Mouse (Mus musculus) MEL (cell line): Measurements from ENCODE around the gene Phf5a. TPM values are rescaled to one million over a fixed set of nuclear protein-coding genes. Genes with fewer than 3 reads are reported as not detected.
A peak's percentile ranks its signal among the peaks of the same experiment; 100 is the strongest.

ENCODE experiments used
- DNase-seq: peaks from one replicate; pipeline ENCODE4 v3.0.0; 2011; ENCODE audit warnings: low read depth, low spot score
- H3K27ac ChIP-seq: 2 replicates; pipeline ENCODE4 v1.5.1; 2012; ENCODE audit warnings: low read depth, mild to moderate bottlenecking, control low read depth, low read length, moderate library complexity; ENCODE audit not compliant: control insufficient read depth
- H3K27me3 ChIP-seq, 2 experiments: fragments of 150-350 bp in 1 of 2; sonication (generic) in 1 of 2; 2 replicates each; pipeline ENCODE4 v1.6.1; 2012; ENCODE audit warnings: low read length in 2 of 2, mild to moderate bottlenecking in 2 of 2, improper control_type of control experiment in 1 of 2, moderate library complexity in 1 of 2; ENCODE audit not compliant: insufficient read depth in 2 of 2, control insufficient read depth in 1 of 2
- H3K36me3 ChIP-seq, 2 experiments: 2 replicates each; pipeline ENCODE4 v1.6.1; 2012 to 2014; ENCODE audit warnings: low read length in 2 of 2, improper control_type of control experiment in 1 of 2, inconsistent platforms in 1 of 2, mild to moderate bottlenecking in 1 of 2; ENCODE audit not compliant: insufficient read depth in 2 of 2, control insufficient read depth in 1 of 2
- H3K4me1 ChIP-seq, 2 experiments: fragments of 150-350 bp in 1 of 2; sonication (generic) in 1 of 2; 2 replicates each; pipeline ENCODE4 v1.6.1; 2012; ENCODE audit warnings: low read length in 2 of 2, improper control_type of control experiment in 1 of 2, mild to moderate bottlenecking in 1 of 2; ENCODE audit not compliant: insufficient read depth in 2 of 2, control insufficient read depth in 1 of 2
- H3K4me3 ChIP-seq, 2 experiments: fragments of 150-350 bp in 1 of 2; sonication (generic) in 1 of 2; 2 replicates each; pipeline ENCODE4 v1.5.1; 2012; ENCODE audit warnings: low read depth in 2 of 2, low read length in 2 of 2, mild to moderate bottlenecking in 2 of 2, moderate library complexity in 2 of 2, control low read depth in 1 of 2, improper control_type of control experiment in 1 of 2; ENCODE audit not compliant: control insufficient read depth in 1 of 2, insufficient read depth in 1 of 2
- H3K79me2 ChIP-seq: 2 replicates; pipeline ENCODE4 v1.6.1; 2012; ENCODE audit warnings: mild to moderate bottlenecking, low read length, moderate library complexity; ENCODE audit not compliant: control insufficient read depth, poor library complexity, insufficient read depth
- H3K9ac ChIP-seq: 2 replicates; pipeline ENCODE4 v1.6.1; 2012; ENCODE audit warnings: low read depth, mild to moderate bottlenecking, control low read depth, low read length, moderate library complexity; ENCODE audit not compliant: control insufficient read depth, poor library complexity, severe bottlenecking
- H3K9me3 ChIP-seq: fragments of 150-350 bp; sonication (generic); replicated peaks from 2 replicates; pipeline ENCODE4 v1.6.1; 2012; ENCODE audit warnings: mild to moderate bottlenecking, low read length, improper control_type of control experiment, moderate library complexity; ENCODE audit not compliant: insufficient read depth
- BHLHE40 ChIP-seq: IDR thresholded peaks from 2 replicates; pipeline ENCODE4 v1.6.1; 2012; ENCODE audit warnings: low read depth, mild to moderate bottlenecking, inconsistent platforms, low read length, improper control_type of control experiment, borderline replicate concordance
- CHD1 ChIP-seq: IDR thresholded peaks from 2 replicates; pipeline ENCODE4 v1.6.1; 2012; ENCODE audit warnings: low read depth, mild to moderate bottlenecking, inconsistent platforms, low read length, improper control_type of control experiment
- CTCF ChIP-seq, 3 experiments: IDR thresholded peaks in 2 of 3; conservative IDR thresholded peaks in 1 of 3; 2 replicates each; pipeline ENCODE4 v1.5.1; 2011 to 2012; ENCODE audit warnings: low read length in 3 of 3, low read depth in 2 of 3, mild to moderate bottlenecking in 2 of 3, improper control_type of control experiment in 1 of 3, inconsistent platforms in 1 of 3, mixed read lengths in 1 of 3, moderate library complexity in 1 of 3; ENCODE audit not compliant: control insufficient read depth in 1 of 3, insufficient read depth in 1 of 3, poor library complexity in 1 of 3, severe bottlenecking in 1 of 3
- HCFC1 ChIP-seq: IDR thresholded peaks from 2 replicates; pipeline ENCODE4 v1.6.1; 2012; ENCODE audit warnings: low read depth, mild to moderate bottlenecking, inconsistent platforms, low read length, improper control_type of control experiment, moderate library complexity
- JUND ChIP-seq: IDR thresholded peaks from 2 replicates; pipeline ENCODE4 v1.6.1; 2011; ENCODE audit warnings: low read depth, mild to moderate bottlenecking, improper control_type of control experiment, low read length
- MAX ChIP-seq: IDR thresholded peaks from 2 replicates; pipeline ENCODE4 v1.6.1; 2011; ENCODE audit warnings: low read length, improper control_type of control experiment
- MYB ChIP-seq: IDR thresholded peaks from 2 replicates; pipeline ENCODE4 v1.6.1; 2011; ENCODE audit warnings: mild to moderate bottlenecking, low read depth, low read length, improper control_type of control experiment
- MYC ChIP-seq: IDR thresholded peaks from 2 replicates; pipeline ENCODE4 v1.6.1; 2011; ENCODE audit warnings: low read depth, mild to moderate bottlenecking, low read length, improper control_type of control experiment, moderate library complexity
- NRF1 ChIP-seq: IDR thresholded peaks from 2 replicates; pipeline ENCODE4 v1.6.1; 2014; ENCODE audit warnings: low read depth, mild to moderate bottlenecking, inconsistent platforms, low read length, improper control_type of control experiment, moderate library complexity; ENCODE audit not compliant: poor library complexity, insufficient read depth, severe bottlenecking
- POLR2AphosphoS2 ChIP-seq: IDR thresholded peaks from 2 replicates; pipeline ENCODE4 v1.6.1; 2011; ENCODE audit warnings: low read length, improper control_type of control experiment
- RAD21 ChIP-seq: IDR thresholded peaks from 2 replicates; pipeline ENCODE4 v1.6.1; 2011; ENCODE audit warnings: mild to moderate bottlenecking, low read depth, low read length, improper control_type of control experiment
- SIN3A ChIP-seq: IDR thresholded peaks from 2 replicates; pipeline ENCODE4 v1.6.1; 2012; ENCODE audit warnings: low read length, improper control_type of control experiment, inconsistent platforms
- SMC3 ChIP-seq: IDR thresholded peaks from 2 replicates; pipeline ENCODE4 v1.6.1; 2011; ENCODE audit warnings: low read depth, low read length, improper control_type of control experiment
- TAL1 ChIP-seq: IDR thresholded peaks from 2 replicates; pipeline ENCODE4 v1.6.1; 2012; ENCODE audit warnings: mild to moderate bottlenecking, inconsistent platforms, low read length, moderate library complexity, mixed read lengths
- TBP ChIP-seq: IDR thresholded peaks from 2 replicates; pipeline ENCODE4 v1.8.0; 2011; ENCODE audit warnings: low read depth, low read length, improper control_type of control experiment
- USF2 ChIP-seq, 2 experiments: IDR thresholded peaks; 2 replicates each; pipeline ENCODE4 v1.6.1; 2011 to 2012; ENCODE audit warnings: improper control_type of control experiment in 2 of 2, low read length in 2 of 2, borderline replicate concordance in 1 of 2, inconsistent platforms in 1 of 2, low read depth in 1 of 2, mild to moderate bottlenecking in 1 of 2; ENCODE audit not compliant: insufficient read depth in 1 of 2
- ZC3H11A ChIP-seq: IDR thresholded peaks from 2 replicates; pipeline ENCODE4 v1.6.1; 2012; ENCODE audit warnings: low read depth, mild to moderate bottlenecking, inconsistent platforms, low read length, improper control_type of control experiment
- ZKSCAN1 ChIP-seq: IDR thresholded peaks from 2 replicates; pipeline ENCODE4 v1.6.1; 2012; ENCODE audit warnings: low read depth, mild to moderate bottlenecking, inconsistent platforms, low read length, improper control_type of control experiment, moderate library complexity
- ZNF384 ChIP-seq: IDR thresholded peaks from 2 replicates; pipeline ENCODE4 v1.6.1; 2012; ENCODE audit warnings: low read depth, mild to moderate bottlenecking, inconsistent platforms, low read length, improper control_type of control experiment
- polyA plus RNA-seq, 2 experiments: library from polyadenylated mRNA; stranded (reverse) in 1 of 2; unstranded in 1 of 2; fragments of >175 nt in 1 of 2; fragments of >200 nt in 1 of 2; gene quantifications; 2 replicates each; pipeline versions ENCODE4 v1.2.1 to v1.2.4; 2012; ENCODE audit warnings: low replicate concordance in 2 of 2, low read depth in 1 of 2; ENCODE audit not compliant: insufficient read length in 2 of 2, insufficient read depth in 1 of 2, missing spikeins in 1 of 2
- total RNA-seq: library from RNA; depleted of rRNA; stranded (reverse); fragments of 300-350 nt; gene quantifications from 2 replicates; pipeline ENCODE4 v1.2.3, GENCODE M21; 2012

Gene Phf5a
- total and polyA plus RNA-seq, 3 experiments = 128 to 164 TPM; not detected in 1

- peaks cover 3 to 20% of the 10 kb centered on the region in 2 experiments; a peak in 3 of 4 replicates for H3K4me1 ChIP-seq
- DNase-seq = peak; percentile 94
Observed at GRCm38 (mm10) chr15:81831136-81831825, 40.4 kb downstream of the Phf5a start.

GRCm38 (mm10) chr15:81830530-81830929, 41.2 kb downstream of the Phf5a start:
- DNase-seq = no peak
- Histone ChIP-seq H3K27ac (no peak overlapping the region), H3K4me3 (no peak overlapping the region), H3K79me2 (no peaks in the 10 kb centered on the region), H3K4me1 (peaks cover 1 to 18% of the 10 kb centered on the region in 2 experiments; a peak in 3 of 4 replicates), H3K36me3 (no peaks in the 10 kb centered on the region; a peak in 1 of 4 replicates), H3K27me3 (no peaks in the 10 kb centered on the region), H3K9me3 (no peaks in the 10 kb centered on the region), H3K9ac (no peak overlapping the region)
- TF ChIP-seq ZKSCAN1 (no peak), BHLHE40 (peak; percentile 91), HCFC1 (no peak), TAL1 (no peak), SMC3 (no peak), CHD1 (no peak), USF2 (IDR thresholded peaks at IDR 0.05; ENCODE audit: borderline replicate concordance in 1 of 2, insufficient read depth in 1 of 2, low read depth in 1 of 2, low read length in 2 of 2) (no peak), ZNF384 (peak; percentile 72)

More at GRCm38 (mm10) chr15:81831136-81831825, 40.4 kb downstream of the Phf5a start:
- TF ChIP-seq MYC = peak; percentile 68; the same call in 1 of the 2 replicates
- no peak for TF ChIP-seq MYB
- TF ChIP-seq ZNF384 = 0 out of 2 replicates have a peak, but pooled peaks have one; percentile 2
- TF ChIP-seq RAD21 = peak; percentile 86
- TF ChIP-seq JUND = no peak
- TF ChIP-seq CTCF (IDR thresholded peaks at IDR 0.05 in 2 of 3, conservative IDR thresholded peaks at IDR 0.05 in 1 of 3; ENCODE audit: control insufficient read depth in 1 of 3, insufficient read depth in 1 of 3, low read depth in 2 of 3, low read length in 3 of 3, poor library complexity in 1 of 3, severe bottlenecking in 1 of 3) = peak in 2 of 3 experiments; percentile 76 to 93
- peak; percentile 85 for TF ChIP-seq SIN3A
- TF ChIP-seq ZC3H11A = peak; percentile 89
- 0 out of 2 replicates have a peak, but pooled peaks have one; percentile 37 for TF ChIP-seq MAX
- TF ChIP-seq NRF1 = no peak
- TF ChIP-seq TBP = 0 out of 2 replicates have a peak, but pooled peaks have one; percentile 39
- no peak for TF ChIP-seq POLR2AphosphoS2
- TF ChIP-seq SMC3 = peak; percentile 97
- TF ChIP-seq HCFC1 = peak; percentile 48; the same call in 1 of the 2 replicates
- Histone ChIP-seq H3K79me2 (no peaks in the 10 kb centered on the region), H3K27me3 (no peaks in the 10 kb centered on the region), H3K4me3 (peak overlapping the region; percentile 23 to 46; a peak in 3 of 4 replicates), H3K9ac (peak overlapping the region; percentile 63), H3K27ac (no peak overlapping the region), H3K9me3 (no peaks in the 10 kb centered on the region), H3K36me3 (peaks cover 0 to 3% of the 10 kb centered on the region in 2 experiments; a peak in 2 of 4 replicates)
